Mouse (Mus musculus): ENCODE measurements around the gene Eci2. TPM values are rescaled to one million over a fixed set of nuclear protein-coding genes. Genes with fewer than 3 reads are reported as not detected.
A peak's percentile ranks its signal among the peaks of the same experiment; 100 is the strongest.
"Not testable (repeated sequence)": the region's sequence is repeated elsewhere in the genome, so short reads cannot be mapped to it uniquely, and the experiment has no call there.

Eci2 gene
- polyA plus RNA-seq, 1 experiment from 2014 or later = 135 TPM

DNA sequence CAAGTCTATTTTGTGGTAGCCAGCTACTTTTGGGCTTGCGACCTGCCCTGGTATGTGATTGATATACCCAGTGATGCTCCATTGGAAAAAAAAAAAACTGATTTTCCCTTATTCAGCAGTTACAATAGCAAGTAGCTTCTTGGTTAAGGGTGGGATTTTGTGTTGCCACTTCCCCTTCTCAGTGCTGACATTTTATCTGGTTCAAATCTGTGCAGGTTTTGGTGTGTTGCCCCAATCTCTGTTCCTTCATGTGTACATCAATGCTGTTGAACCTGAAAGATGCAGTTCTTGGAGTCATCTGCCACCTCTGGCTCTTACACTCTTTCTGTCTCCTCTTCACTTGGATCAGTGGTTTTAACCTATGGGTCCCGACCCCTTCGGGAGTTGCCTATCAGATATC is 1.5 kb upstream of the Eci2 start:
- no peak overlapping the region for H3K27ac ChIP-seq
- 91% methylated on average over 3 of the region's 3 CpGs for WGBS
- H3K4me1 ChIP-seq = no peaks in the 10 kb centered on the region
- ATAC-seq = no peak
- no peaks in the 10 kb centered on the region for H3K9me3 ChIP-seq (replicated peaks)
- no peak overlapping the region for H3K4me3 ChIP-seq
- H3K9ac ChIP-seq = no peak overlapping the region
- no peaks in the 10 kb centered on the region for H3K36me3 ChIP-seq (ENCODE audit: poor library complexity, severe bottlenecking)
- no peaks in the 10 kb centered on the region for H3K27me3 ChIP-seq
- no peak overlapping the region for H3K4me2 ChIP-seq

DNA sequence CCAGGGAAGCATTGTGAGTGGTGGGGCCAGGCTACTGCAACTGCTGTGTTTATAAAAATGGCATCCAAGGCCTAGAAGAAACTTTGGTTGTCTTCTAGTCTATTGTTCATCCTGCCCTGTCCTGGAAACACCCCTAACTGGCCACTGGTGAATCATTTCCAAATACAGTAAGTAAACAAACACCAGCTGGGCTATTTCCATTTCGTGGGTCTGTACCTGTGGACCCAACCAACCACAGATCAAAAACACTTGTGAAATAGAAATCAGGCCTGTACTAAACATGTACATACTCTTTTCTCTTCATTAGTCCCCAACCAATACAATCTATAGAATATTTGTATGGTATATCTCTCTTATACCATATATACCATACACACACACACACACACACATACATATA is 3.5 kb downstream of the Eci2 start:
- H3K4me1 ChIP-seq; ATAC-seq; H3K27ac ChIP-seq; H3K4me2 ChIP-seq; H3K27me3 ChIP-seq; H3K36me3 ChIP-seq (ENCODE audit: poor library complexity, severe bottlenecking); H3K9me3 ChIP-seq (replicated peaks); H3K4me3 ChIP-seq; H3K9ac ChIP-seq: not testable (repeated sequence)
- WGBS = 59% methylated on average over 1 of the region's 1 CpGs

DNA sequence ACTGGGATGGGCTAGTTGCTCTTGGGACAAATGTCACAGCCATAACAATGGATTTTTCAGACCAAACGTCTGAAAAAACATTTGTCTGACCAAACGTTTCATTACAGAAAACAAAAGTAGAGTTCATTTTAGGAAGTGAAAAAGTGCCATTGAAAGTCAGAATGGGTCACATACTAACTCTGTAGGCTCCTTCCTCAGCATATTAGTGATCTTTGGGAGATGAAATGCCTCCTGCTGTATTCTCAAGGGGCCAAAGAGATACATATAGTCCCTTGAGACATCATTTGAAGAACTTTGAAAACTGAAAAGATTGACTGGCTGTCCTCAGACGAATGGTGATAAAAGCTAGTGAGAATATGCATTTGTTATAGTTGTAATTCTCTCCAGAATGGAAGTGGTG is 6.5 kb downstream of the Eci2 start:
- no peak overlapping the region for H3K27ac ChIP-seq
- WGBS = 78% methylated on average over 3 of the region's 3 CpGs
- no peaks in the 10 kb centered on the region for H3K27me3 ChIP-seq
- no peak overlapping the region for H3K9ac ChIP-seq
- H3K36me3 ChIP-seq (ENCODE audit: poor library complexity, severe bottlenecking) = no peaks in the 10 kb centered on the region
- no peak for ATAC-seq
- no peaks in the 10 kb centered on the region for H3K4me1 ChIP-seq
- H3K4me2 ChIP-seq = no peak overlapping the region
- no peaks in the 10 kb centered on the region for H3K9me3 ChIP-seq (replicated peaks)
- no peak overlapping the region for H3K4me3 ChIP-seq

DNA sequence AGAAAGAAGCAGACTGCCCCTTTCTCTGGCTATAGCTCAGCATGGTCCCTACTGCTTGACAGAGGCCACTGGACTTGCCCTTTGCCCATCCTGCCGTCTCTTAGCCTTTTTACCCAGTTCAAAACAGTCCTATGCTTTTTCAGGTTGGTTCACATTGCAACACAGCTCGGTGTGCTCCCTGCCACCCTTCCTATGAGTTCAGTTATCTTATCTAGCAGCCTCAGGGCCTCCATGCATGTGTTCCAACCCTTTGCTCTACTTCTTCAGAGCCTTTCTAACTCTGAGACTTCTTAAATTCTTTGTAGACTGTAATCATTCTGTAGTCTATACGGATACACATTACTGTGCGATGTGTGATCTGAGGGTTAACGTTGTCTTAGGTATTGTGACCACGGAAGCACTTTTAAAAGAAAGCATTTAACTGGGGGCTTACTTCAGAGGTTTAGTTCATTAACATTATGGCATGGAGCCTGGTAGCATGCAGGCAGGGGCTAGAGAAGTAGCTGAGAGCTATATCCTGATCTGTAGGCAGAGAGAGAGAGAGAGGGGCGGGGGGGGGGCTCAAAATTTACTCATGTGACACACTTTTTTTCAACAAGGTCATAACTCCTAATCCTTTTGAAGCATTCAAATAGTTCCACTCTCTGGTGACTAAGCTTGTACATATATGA is 7.9 kb downstream of the Eci2 start:
- Histone ChIP-seq H3K27me3 (no peaks in the 10 kb centered on the region), H3K9ac (no peak overlapping the region), H3K36me3 (ENCODE audit: poor library complexity, severe bottlenecking) (no peaks in the 10 kb centered on the region), H3K4me1 (no peaks in the 10 kb centered on the region), H3K27ac (no peak overlapping the region), H3K4me2 (no peak overlapping the region), H3K9me3 (replicated peaks) (no peaks in the 10 kb centered on the region; the same call in 1 of the 2 replicates), H3K4me3 (no peak overlapping the region)
- ATAC-seq = no peak
- 83% methylated on average over 7 of the region's 7 CpGs for WGBS

DNA sequence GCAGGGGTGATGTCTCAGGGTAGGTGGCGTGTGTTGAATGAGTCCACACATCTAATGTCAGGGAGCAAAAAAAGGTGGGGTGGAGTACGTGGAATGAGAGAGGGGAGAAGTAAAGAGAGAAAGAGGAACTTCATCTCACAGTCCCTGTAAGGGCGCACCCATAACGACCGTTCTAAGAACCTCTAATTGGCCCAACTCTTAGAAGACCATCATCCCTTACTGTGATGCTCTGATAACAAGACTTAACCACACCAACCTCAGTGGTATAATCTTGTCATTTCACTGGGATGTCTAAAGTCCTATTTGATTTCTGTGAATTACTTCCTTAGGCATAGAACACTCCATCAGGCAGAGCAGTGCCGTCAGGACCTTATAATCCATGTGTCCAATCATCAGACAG is 9.5 kb downstream of the Eci2 start:
- Histone ChIP-seq H3K4me1 (no peaks in the 10 kb centered on the region), H3K4me2 (no peak overlapping the region), H3K9ac (no peak overlapping the region), H3K27me3 (no peaks in the 10 kb centered on the region), H3K27ac (no peak overlapping the region), H3K4me3 (no peak overlapping the region), H3K9me3 (replicated peaks) (no peaks in the 10 kb centered on the region; the same call in 1 of the 2 replicates), H3K36me3 (ENCODE audit: poor library complexity, severe bottlenecking) (no peaks in the 10 kb centered on the region)
- WGBS = 87% methylated on average over 6 of the region's 6 CpGs
- ATAC-seq = no peak

DNA sequence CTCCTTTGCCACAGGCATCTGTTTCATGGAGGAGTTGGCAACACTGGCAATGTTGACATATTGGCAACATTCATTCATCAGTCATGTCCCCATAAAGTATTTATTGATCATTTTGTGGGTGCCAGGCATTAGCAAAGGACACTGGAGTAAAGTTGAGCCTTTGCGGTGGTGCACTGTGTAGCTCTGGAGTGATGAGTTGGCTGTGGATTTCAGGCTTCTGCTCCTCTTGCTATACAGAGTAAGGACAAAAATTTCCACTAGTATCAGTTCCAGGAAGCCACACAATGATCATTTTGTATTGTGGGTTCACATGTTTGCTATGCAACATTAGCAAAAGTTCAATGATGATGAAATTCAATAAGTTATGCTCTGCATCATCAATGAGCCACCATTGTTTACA is 10.8 kb downstream of the Eci2 start:
- Histone ChIP-seq H3K4me1 (no peaks in the 10 kb centered on the region), H3K36me3 (ENCODE audit: poor library complexity, severe bottlenecking) (no peaks in the 10 kb centered on the region), H3K27ac (no peak overlapping the region), H3K27me3 (no peaks in the 10 kb centered on the region), H3K9me3 (replicated peaks) (no peaks in the 10 kb centered on the region; the same call in 1 of the 2 replicates), H3K9ac (no peak overlapping the region), H3K4me3 (no peak overlapping the region), H3K4me2 (no peak overlapping the region)
- 95% methylated on average over 1 of the region's 1 CpGs for WGBS
- no peak for ATAC-seq

DNA sequence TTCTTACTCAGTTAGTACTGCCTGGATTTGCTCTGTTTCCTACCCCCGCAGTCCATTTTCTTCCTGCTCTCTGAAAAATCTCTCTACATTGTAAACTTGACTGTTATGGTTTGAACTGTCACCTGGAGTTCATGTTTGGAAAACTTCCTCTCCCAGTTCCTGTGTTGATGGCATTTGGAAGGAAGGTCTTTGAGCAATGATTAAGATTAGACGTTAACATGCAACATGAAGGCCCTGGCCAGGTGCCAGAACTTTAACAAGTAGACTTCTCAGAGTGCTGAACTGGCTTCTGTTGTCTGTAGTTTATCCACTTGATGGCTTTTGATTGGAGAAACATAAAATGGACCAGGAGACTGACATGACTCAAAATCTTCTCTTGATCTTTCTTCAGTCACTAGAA is 31.0 kb downstream of the Eci2 start:
- WGBS = 69% methylated on average over 2 of the region's 2 CpGs
- ATAC-seq = no peak

DNA sequence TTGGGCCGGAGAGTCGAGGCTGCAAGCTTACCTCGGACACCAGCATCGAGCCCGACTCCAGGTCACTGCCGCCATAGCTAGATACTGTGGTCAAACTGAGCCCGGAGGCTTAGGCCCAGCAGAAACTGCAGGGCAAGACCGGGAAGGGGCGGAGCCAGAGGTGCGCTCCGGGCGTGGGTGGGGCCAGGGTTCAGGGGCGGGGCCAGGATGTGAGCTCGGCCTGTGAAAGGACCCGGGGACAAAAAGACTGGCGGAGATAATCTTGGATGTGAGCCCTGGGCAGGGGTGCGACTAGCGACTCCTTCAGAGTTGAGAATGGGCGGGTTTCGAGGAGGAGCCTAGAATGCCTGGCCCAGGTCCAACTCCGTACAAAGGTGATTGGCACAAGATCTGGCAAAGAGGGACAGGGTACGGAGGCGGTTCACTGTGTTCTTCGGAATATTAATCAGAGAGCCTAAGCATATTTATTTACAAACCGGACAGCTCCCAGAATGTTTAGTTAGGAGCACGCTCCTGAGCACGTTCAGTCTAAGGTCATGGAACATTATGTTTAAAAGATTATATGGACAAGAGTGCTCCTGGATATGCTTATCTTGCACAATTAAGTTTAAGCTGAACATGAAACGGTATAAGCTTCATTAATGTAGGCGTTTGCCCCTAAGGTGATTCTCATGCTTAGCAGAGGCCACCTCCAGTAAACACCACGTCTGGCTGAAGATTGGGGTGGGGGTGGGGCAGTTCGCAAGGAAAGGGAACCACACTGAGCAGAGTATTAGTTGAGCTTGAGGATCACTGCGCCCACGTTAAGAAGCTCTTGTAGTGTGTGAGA is 32.7 kb downstream of the Eci2 start:
- Histone ChIP-seq H3K4me1 (peaks cover 25% of the 10 kb centered on the region), H3K4me2 (peak overlapping the region; percentile 61), H3K27me3 (no peaks in the 10 kb centered on the region), H3K36me3 (ENCODE audit: poor library complexity, severe bottlenecking) (peaks cover 14% of the 10 kb centered on the region), H3K27ac (peak overlapping the region; percentile 59), H3K9ac (peak overlapping the region; percentile 73), H3K9me3 (replicated peaks) (no peaks in the 10 kb centered on the region), H3K4me3 (peak overlapping the region; percentile 63)
- peak; percentile 96 for ATAC-seq
- 1% methylated on average over 33 of the region's 33 CpGs for WGBS

More for the DNA sequence above, 31.0 kb downstream of the Eci2 start:
- Histone ChIP-seq H3K27me3 (no peaks in the 10 kb centered on the region), H3K4me2 (no peak overlapping the region), H3K36me3 (ENCODE audit: poor library complexity, severe bottlenecking) (0 out of 2 replicates have a peak, but pooled peaks cover under 1% of the 10 kb centered on the region), H3K4me3 (no peak overlapping the region), H3K27ac (no peak overlapping the region), H3K4me1 (peaks cover 25% of the 10 kb centered on the region), H3K9ac (no peak overlapping the region), H3K9me3 (replicated peaks) (no peaks in the 10 kb centered on the region)

DNA sequence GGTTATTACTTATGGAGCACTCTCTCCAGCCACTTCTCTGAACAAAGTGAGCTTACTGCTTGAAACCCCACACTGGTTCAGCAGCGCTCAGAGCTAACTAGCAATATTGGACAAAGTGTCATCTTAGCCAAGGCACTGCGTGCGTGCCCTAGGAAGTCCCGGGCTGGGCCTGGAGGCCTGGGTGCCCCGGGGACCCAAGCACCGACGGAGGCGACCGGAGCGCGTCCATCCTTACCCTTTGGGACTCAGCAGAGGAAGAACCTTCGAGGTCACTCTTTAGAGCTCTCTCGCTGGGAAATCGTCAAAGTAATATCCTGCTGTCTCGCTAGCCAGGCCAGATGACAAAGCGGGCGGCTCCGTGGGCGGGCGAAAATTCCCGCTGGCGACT is 33.3 kb downstream of the Eci2 start:
- Histone ChIP-seq H3K36me3 (ENCODE audit: poor library complexity, severe bottlenecking) (peaks cover 20% of the 10 kb centered on the region), H3K9ac (peak overlapping the region; percentile 73), H3K4me1 (peaks cover 25% of the 10 kb centered on the region), H3K4me3 (peak overlapping the region; percentile 63), H3K27me3 (no peaks in the 10 kb centered on the region), H3K27ac (peak overlapping the region; percentile 59), H3K4me2 (peak overlapping the region; percentile 61), H3K9me3 (replicated peaks) (no peaks in the 10 kb centered on the region)
- 1% methylated on average over 22 of the region's 22 CpGs for WGBS
- ATAC-seq = peak; percentile 61

DNA sequence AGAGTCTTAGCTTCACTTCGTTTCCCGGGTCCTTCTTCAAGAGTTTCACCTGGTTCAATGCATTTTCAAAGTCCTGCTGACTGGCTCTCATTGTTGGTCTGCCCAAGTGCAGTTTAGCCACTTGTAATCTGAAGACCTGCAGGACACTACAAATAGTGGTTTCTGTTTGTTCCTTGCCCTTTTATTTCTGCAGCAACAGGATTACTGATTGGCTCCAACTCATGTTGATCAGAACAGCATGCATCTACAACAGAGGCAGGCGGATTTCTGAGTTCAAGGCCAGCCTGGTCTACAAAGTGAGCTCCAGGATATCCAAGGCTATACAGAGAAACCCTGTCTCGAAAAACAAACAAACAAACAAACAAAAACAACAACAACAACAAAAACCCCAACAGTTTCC is 33.8 kb downstream of the Eci2 start:
- H3K4me2 ChIP-seq = peak overlapping the region; percentile 61
- peak overlapping the region; percentile 59; the same call in 1 of the 2 replicates for H3K27ac ChIP-seq
- H3K36me3 ChIP-seq (ENCODE audit: poor library complexity, severe bottlenecking) = peaks cover 25% of the 10 kb centered on the region
- H3K4me3 ChIP-seq = peak overlapping the region; percentile 63
- ATAC-seq = no peak
- no peaks in the 10 kb centered on the region for H3K27me3 ChIP-seq
- no peaks in the 10 kb centered on the region for H3K9me3 ChIP-seq (replicated peaks)
- peak overlapping the region; percentile 73 for H3K9ac ChIP-seq
- peaks cover 25% of the 10 kb centered on the region for H3K4me1 ChIP-seq
- WGBS = 67% methylated on average over 4 of the region's 4 CpGs

DNA sequence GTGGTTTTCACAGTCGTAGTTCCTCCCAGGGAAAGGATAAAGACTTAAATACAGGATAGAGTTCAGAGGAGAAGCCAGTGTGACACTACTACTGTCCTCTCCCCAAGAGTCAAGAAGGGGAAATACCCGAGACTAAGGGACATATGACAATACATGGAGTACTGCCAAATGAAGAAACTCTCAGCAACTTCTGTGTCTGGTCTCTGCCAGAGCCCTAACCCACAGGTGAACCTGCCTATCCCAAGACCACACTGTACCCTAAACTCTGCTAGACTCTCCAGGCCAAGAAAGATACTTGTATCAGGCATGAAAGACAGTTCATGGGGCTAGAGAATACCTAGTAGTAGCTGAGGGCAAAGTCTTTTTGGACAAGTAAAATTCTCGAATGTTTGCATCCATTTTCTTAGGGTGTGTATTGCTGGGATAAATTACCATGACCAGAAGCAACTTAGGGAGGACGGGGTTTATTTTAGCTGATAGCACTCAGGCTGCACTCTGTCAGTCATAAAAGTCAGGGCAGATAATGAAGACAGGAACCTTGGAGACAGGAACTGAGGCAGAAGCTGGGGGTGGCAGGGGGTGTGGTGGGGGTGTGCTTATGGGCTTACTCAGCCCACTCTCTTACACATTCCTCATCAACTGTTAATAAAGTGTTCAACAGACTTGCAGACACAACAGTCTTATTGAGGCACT is 35.2 kb downstream of the Eci2 start:
- Histone ChIP-seq H3K9ac (no peak overlapping the region), H3K36me3 (ENCODE audit: poor library complexity, severe bottlenecking) (peaks cover 39% of the 10 kb centered on the region), H3K4me3 (no peak overlapping the region), H3K9me3 (replicated peaks) (no peaks in the 10 kb centered on the region), H3K4me1 (peaks cover 25% of the 10 kb centered on the region), H3K27me3 (no peaks in the 10 kb centered on the region), H3K27ac (no peak overlapping the region), H3K4me2 (no peak overlapping the region)
- ATAC-seq = no peak
- WGBS = 82% methylated on average over 4 of the region's 4 CpGs

DNA sequence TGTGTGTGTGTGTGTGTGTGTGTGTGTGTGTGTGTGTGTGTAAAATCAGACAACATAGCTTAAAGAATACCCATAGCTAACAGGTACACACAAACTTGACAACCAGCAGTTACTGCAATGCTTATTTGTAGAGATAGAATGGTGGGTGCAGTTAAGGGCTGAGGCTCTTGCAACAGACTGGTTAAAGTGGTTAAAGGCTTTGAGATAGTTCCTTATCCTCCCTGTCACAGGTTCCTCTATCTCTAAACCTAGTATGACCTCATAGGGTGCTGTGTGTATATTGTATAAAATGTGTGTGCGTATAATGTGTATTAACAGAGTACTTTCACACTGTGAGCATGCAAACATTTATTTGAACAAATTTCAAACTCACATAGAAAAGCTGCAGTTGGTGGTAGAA is 43.4 kb downstream of the Eci2 start:
- not testable (repeated sequence) for ATAC-seq; H3K27me3 ChIP-seq; H3K4me2 ChIP-seq; H3K9ac ChIP-seq; H3K27ac ChIP-seq; H3K4me1 ChIP-seq; H3K4me3 ChIP-seq; H3K9me3 ChIP-seq (replicated peaks)
- WGBS = 100% methylated on average over 1 of the region's 1 CpGs
- H3K36me3 ChIP-seq (ENCODE audit: poor library complexity, severe bottlenecking) = peaks cover 90% of the 10 kb centered on the region
